Mouse (Mus musculus) small intestine, adult 2 months (tissue): Measurements from ENCODE around the gene Mast4. TPM values are rescaled to one million over a fixed set of nuclear protein-coding genes. Genes with fewer than 3 reads are reported as not detected.

Experiments used
- H3K27ac ChIP-seq: fragments of 200-500 bp; 2 replicates; pipeline ENCODE4 v1.5.1; 2012; ENCODE audit warnings: low read depth, low read length, control low read depth, inconsistent platforms; ENCODE audit not compliant: insufficient read depth
- H3K27me3 ChIP-seq: fragments of 200-500 bp; 2 replicates; pipeline ENCODE4 v1.6.1; 2012; ENCODE audit warnings: mild to moderate bottlenecking, moderate library complexity, low read length, inconsistent platforms; ENCODE audit not compliant: control insufficient read depth, insufficient read depth
- H3K36me3 ChIP-seq: fragments of 200-500 bp; 2 replicates; pipeline ENCODE4 v1.6.1; 2012; ENCODE audit warnings: mild to moderate bottlenecking, low read length, control low read depth, inconsistent platforms; ENCODE audit not compliant: control insufficient read depth, insufficient read depth
- H3K4me1 ChIP-seq: fragments of 200-500 bp; 2 replicates; pipeline ENCODE4 v1.6.1; 2012; ENCODE audit warnings: low read length, inconsistent platforms, mixed read lengths; ENCODE audit not compliant: control insufficient read depth, insufficient read depth, insufficient read length
- H3K4me3 ChIP-seq: fragments of 200-500 bp; 2 replicates; pipeline ENCODE4 v1.5.1; 2012; ENCODE audit warnings: low read depth, mild to moderate bottlenecking, control low read depth, inconsistent platforms, low read length, moderate library complexity
- CTCF ChIP-seq: fragments of 200-500 bp; IDR thresholded peaks from 2 replicates; pipeline ENCODE4 v1.5.1; 2012; ENCODE audit warnings: low read depth, mild to moderate bottlenecking, control low read depth, inconsistent platforms, low read length, moderate library complexity, mixed read lengths; ENCODE audit not compliant: insufficient replicate concordance, insufficient read length; ENCODE audit errors: extremely low read depth
- POLR2A ChIP-seq: fragments of 200-500 bp; IDR thresholded peaks from 2 replicates; pipeline ENCODE4 v1.6.1; 2012; ENCODE audit warnings: low read depth, mild to moderate bottlenecking, control low read depth, inconsistent platforms, low read length, moderate library complexity
- WGBS: fragments of 180-500 bp; shearing (Covaris S2); methylation state at CpG from one replicate; pipeline ENCODE4 v1.1.7; 2018; 5-methylcytosine and 5-hydroxymethylcytosine counted together
- polyA plus RNA-seq: library from polyadenylated mRNA; depleted of rRNA; stranded (reverse); fragments of >200 nt; gene quantifications from 2 replicates; pipeline ENCODE4 v1.2.3, GENCODE M21; 2012

Gene Mast4
- polyA plus RNA-seq, 1 experiment = 5.3 TPM

DNA sequence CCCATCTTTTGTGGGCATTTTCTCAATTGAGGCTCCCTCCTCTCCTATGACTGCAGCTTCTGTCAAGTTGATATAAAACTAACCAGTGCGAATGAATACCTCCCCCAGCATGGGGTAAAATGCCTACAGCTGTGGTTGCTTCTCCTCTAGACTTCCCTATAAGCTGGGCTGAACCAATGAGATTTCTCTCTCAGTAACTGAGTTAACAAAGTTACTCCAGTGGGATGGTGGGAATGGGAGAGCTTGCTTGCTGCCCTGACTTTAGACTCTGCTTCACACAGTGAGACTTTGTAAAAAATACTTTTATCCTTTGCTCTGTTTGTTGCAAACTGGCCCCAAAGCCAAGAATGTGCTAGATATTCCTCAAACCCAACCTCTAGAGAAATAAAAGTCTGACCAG lies 41.2 kb downstream of the Mast4 start:
- Histone ChIP-seq H3K4me1 (no peaks in the 10 kb centered on the region), H3K27ac (no peak overlapping the region), H3K4me3 (no peak overlapping the region), H3K36me3 (no peaks in the 10 kb centered on the region), H3K27me3 (no peaks in the 10 kb centered on the region)
- TF ChIP-seq CTCF (no peak), POLR2A (no peak)
- WGBS = 86% methylated on average over 1 of the region's 1 CpGs

DNA sequence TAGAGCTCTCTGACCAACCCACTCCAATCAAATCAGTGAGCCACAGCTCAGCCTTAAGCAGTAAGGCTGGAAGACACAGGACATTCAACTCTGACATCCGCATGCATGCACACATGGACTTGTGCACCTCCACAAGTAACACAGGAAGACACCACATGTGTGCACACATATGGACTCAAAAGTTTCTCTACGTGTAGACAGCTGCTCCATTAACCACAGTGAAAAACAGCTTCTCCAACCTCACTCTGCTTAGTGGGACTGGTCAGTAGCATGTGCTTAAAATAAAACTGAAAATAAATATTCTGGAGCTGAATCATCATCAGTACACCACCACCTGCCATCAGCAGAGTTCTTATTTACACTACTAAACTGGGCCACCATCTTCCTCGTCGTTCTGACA lies 43.2 kb downstream of the Mast4 start:
- Histone ChIP-seq H3K4me1 (no peaks in the 10 kb centered on the region), H3K27ac (no peak overlapping the region), H3K36me3 (no peaks in the 10 kb centered on the region), H3K27me3 (no peaks in the 10 kb centered on the region), H3K4me3 (no peak overlapping the region)
- no peak for TF ChIP-seq POLR2A
- no peak for TF ChIP-seq CTCF
- 68% methylated on average over 4 of the region's 4 CpGs for WGBS

DNA sequence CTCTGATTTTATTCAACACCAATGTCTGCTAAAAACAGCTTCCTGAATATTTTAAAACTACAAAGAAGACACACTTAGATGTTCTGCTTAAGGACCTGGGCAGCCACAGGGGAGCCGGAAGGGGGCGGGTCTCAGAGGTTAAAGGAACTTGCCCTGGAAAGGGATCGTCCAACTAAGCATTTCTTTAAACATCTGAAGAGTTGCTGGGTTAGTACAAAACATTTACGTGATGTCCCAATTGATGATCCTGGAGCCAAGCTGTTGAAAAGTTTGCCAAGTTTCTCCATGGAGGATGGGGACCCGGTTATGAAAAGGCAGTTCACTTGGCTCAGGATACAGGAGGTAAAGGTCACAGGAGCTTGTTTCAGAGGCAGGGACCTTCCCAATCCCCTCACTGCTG lies 48.5 kb downstream of the Mast4 start:
- H3K36me3 ChIP-seq = no peaks in the 10 kb centered on the region
- TF ChIP-seq POLR2A (no peak), CTCF (no peak)
- no peaks in the 10 kb centered on the region for H3K27me3 ChIP-seq
- H3K27ac ChIP-seq = no peak overlapping the region
- H3K4me3 ChIP-seq = no peak overlapping the region
- H3K4me1 ChIP-seq = no peaks in the 10 kb centered on the region
- WGBS = 68% methylated on average over 5 of the region's 5 CpGs

DNA sequence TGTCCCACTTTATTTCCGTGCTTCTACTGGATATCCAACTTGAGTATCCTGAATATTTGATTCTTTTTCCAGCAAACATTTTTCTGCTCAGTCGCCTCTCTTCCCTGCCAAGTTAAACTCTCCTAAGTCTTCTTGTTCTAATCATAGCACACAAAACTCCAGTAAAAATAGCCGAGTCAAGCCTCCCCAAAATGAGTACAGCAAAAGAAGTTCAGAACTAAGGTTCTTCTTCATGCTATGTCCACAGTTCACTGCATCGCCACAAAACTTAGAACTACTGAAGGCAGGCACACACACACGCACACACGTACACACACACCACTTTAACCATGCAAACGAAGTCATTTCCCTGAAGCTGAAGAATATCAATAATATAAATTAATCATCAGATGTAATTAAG lies 49.3 kb downstream of the Mast4 start:
- 83% methylated on average over 7 of the region's 7 CpGs for WGBS
- H3K27ac ChIP-seq = no peak overlapping the region
- TF ChIP-seq POLR2A (no peak), CTCF (no peak)

GRCm38 (mm10) chr13:103270856-103271391 lies 63.4 kb downstream of the Mast4 start:
- Histone ChIP-seq H3K36me3 (no peaks in the 10 kb centered on the region), H3K27me3 (no peaks in the 10 kb centered on the region), H3K4me3 (no peak overlapping the region), H3K27ac (no peak overlapping the region), H3K4me1 (no peaks in the 10 kb centered on the region)
- TF ChIP-seq POLR2A (no peak), CTCF (no peak)
- WGBS = 83% methylated on average over 9 of the region's 9 CpGs

More for the DNA sequence above, 49.3 kb downstream of the Mast4 start:
- H3K36me3 ChIP-seq = no peaks in the 10 kb centered on the region
- no peaks in the 10 kb centered on the region for H3K27me3 ChIP-seq
- no peaks in the 10 kb centered on the region for H3K4me1 ChIP-seq
- no peak overlapping the region for H3K4me3 ChIP-seq

DNA sequence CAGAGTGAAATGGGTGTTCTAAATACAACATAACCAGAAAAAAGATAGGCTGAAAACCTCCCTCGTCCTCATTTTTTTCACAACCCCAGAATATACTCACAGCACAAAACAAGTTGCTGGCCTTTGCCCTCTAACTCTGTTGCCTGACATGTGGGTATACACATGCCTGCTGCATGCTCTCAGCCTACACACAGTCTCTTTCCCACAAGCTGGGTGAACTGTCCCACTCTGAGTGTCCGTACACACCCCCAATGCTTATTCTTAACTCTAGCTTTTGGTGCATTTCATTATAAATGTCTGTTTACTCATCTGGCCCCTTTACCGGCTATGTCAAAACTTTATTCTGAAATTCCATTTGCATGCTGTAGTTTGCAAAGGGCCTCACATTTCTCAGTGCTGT lies 71.6 kb downstream of the Mast4 start:
- 77% methylated on average over 3 of the region's 3 CpGs for WGBS
- no peak overlapping the region for H3K27ac ChIP-seq
- TF ChIP-seq POLR2A (no peak), CTCF (no peak)
- H3K4me1 ChIP-seq = no peaks in the 10 kb centered on the region
- no peaks in the 10 kb centered on the region for H3K27me3 ChIP-seq
- no peak overlapping the region for H3K4me3 ChIP-seq
- no peaks in the 10 kb centered on the region for H3K36me3 ChIP-seq

DNA sequence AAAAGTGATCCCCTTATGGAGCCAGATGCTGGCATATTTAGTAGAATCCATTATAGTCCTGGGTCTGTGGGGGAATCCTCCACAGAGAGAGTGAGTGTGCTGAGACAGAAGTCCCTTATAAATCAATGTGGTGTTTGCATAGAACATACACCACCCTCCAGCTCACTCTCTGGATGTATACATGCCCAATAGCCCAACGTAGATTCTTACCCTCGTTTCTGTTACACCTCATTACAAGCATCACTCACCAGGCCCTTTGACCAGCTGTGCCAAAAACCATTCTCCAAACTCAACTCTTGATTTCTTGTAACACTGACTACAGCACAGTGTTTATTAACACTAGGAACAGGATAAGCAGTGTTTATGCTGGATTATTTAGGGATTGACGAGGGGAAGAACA lies 72.2 kb downstream of the Mast4 start:
- Histone ChIP-seq H3K4me1 (no peaks in the 10 kb centered on the region), H3K36me3 (no peaks in the 10 kb centered on the region), H3K27ac (no peak overlapping the region), H3K4me3 (no peak overlapping the region), H3K27me3 (no peaks in the 10 kb centered on the region)
- TF ChIP-seq POLR2A = no peak
- TF ChIP-seq CTCF = no peak
- 71% methylated on average over 3 of the region's 3 CpGs for WGBS
